ENCODE assay signal across 8 mouse cellular contexts in the genomic region with DNA sequence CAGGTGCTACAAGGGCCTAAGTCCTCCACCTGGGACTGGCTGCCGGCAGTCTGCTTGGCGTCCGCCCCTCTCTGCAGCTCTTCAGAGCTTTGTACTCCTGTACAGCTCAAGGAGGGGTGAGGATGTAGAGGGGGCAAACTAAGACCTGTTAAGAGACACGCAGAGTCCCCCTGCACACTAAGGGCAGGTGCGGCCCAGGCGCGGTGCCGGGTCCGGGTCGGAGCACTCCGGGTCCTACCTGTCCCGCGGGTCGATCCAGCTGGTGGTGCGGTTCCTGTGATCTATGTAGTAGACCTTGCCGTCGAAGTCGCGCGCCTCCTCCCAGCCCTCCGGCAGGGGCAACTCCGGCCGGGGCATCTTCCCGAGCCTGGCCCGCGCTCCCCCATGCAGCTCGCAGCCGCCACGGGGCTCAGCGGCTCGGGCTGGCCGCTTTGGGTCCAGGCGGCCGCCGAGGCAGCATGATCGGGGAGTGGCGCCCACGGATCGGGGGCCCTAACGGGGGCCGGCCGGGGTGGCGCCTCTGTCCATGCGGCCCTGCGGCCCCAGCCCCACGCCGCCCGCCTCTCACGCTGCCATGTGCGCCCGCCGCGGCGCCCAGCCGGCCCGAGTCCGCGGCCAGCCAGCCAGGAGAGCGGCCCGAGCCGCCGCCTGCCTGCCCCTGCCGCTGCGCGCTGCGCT. TPM values are rescaled to one million over a fixed set of nuclear protein-coding genes. Genes with fewer than 3 reads are reported as not detected.
DNase-seq lines count a peak whose midpoint lies in the region; ATAC-seq and TF ChIP-seq lines count a peak whose summit lies in the region.
"Had no signal": no experiment of that assay in that cellular context is flagged by ENCODE, and none has a peak within 500 bp of the region (broad histone marks: within the 10 kb centered on the region; RNA-seq: fewer than 3 reads in every experiment).

No protein-coding gene starts in this region.

- DNase-seq in left cerebral cortex, adult 2 months (ENCODE audit: extremely low spot score in 1 of 2, low spot score in 2 of 2) = peak; percentile 31 to 32
- DNase-seq in left cerebral cortex, adult 11 months (ENCODE audit: low spot score) = no peak
- peak; percentile 34 for DNase-seq in forebrain, postnatal 0 days
- peak; percentile 62 to 68 for DNase-seq in kidney, postnatal 36 days
- peak; percentile 59 for DNase-seq in neural tube, embryonic 11.5 days (ENCODE audit: low spot score)
- no peak for DNase-seq in right cerebral cortex, postnatal 14 days

- H3K27me3 ChIP-seq in forebrain, postnatal 0 days (ENCODE audit: insufficient read depth, low read length) = no peaks in the 10 kb centered on the region
- H3K27me3 ChIP-seq in neural tube, embryonic 11.5 days (ENCODE audit: control insufficient read depth, insufficient read depth, low read length) = 0 out of 2 replicates have a peak, but pooled peaks cover 4% of the 10 kb centered on the region

- intact Hi-C loops in left cerebral cortex, adult 2 months (cut with DNase I) = loop anchor here (5.0 kb wide), 2 partner anchors 48 to 123 kb away; no protein-coding TSS in a partner anchor

- TF ChIP-seq CTCF in left cerebral cortex, adult 2 months (IDR thresholded peaks at IDR 0.05) = no peak
- TF ChIP-seq CTCF in forebrain, postnatal 0 days (IDR thresholded peaks at IDR 0.05; ENCODE audit: low read depth) = no peak

- H3K4me1 ChIP-seq in brown adipose tissue, adult 24 weeks (ENCODE audit: control insufficient read depth, insufficient read depth, insufficient read length, low read length) = no peaks in the 10 kb centered on the region
- peaks cover 24% of the 10 kb centered on the region for H3K4me1 ChIP-seq in forebrain, postnatal 0 days (ENCODE audit: insufficient read depth)
- H3K4me1 ChIP-seq in neural tube, embryonic 11.5 days (ENCODE audit: control insufficient read depth, insufficient read depth, low read length) = 0 out of 2 replicates have a peak, but pooled peaks cover 6% of the 10 kb centered on the region

- peak overlapping the region; percentile 79 for H3K4me2 ChIP-seq in forebrain, postnatal 0 days (ENCODE audit: low read depth)
- H3K4me2 ChIP-seq in neural tube, embryonic 11.5 days (ENCODE audit: low read depth) = peak overlapping the region; percentile 93

- peak overlapping the region; percentile 67 for H3K9ac ChIP-seq in forebrain, postnatal 0 days
- H3K9ac ChIP-seq in neural tube, embryonic 11.5 days (ENCODE audit: low read length) = peak overlapping the region; percentile 81

- ATAC-seq in forebrain, postnatal 0 days = peak; percentile 51
- peak; percentile 67 for ATAC-seq in neural tube, embryonic 11.5 days (ENCODE audit: insufficient read depth, low FRiP score, low TSS enrichment)

- H3K9me3 ChIP-seq in forebrain, postnatal 0 days (ENCODE audit: low read length) = no peaks in the 10 kb centered on the region
- no peaks in the 10 kb centered on the region for H3K9me3 ChIP-seq in neural tube, embryonic 11.5 days (ENCODE audit: control insufficient read depth, low read length)

- peak overlapping the region; percentile 70 for H3K4me3 ChIP-seq in left cerebral cortex, adult 2 months
- peak overlapping the region; percentile 31 for H3K4me3 ChIP-seq in brown adipose tissue, adult 24 weeks (ENCODE audit: insufficient read depth, low read depth, low read length)
- peak overlapping the region; percentile 74 for H3K4me3 ChIP-seq in forebrain, postnatal 0 days (ENCODE audit: low read depth, low read length)
- H3K4me3 ChIP-seq in neural tube, embryonic 11.5 days (ENCODE audit: low read depth, low read length) = peak overlapping the region; percentile 83

- H3K36me3 ChIP-seq in forebrain, postnatal 0 days (ENCODE audit: insufficient read depth) = no peaks in the 10 kb centered on the region
- no peaks in the 10 kb centered on the region for H3K36me3 ChIP-seq in neural tube, embryonic 11.5 days (ENCODE audit: control insufficient read depth, insufficient read depth, low read length)

- WGBS in forebrain, postnatal 0 days = 2% methylated on average over 37 of the region's 66 CpGs
- WGBS in neural tube, embryonic 11.5 days = under 1% methylated on average over 43 of the region's 66 CpGs

- peak overlapping the region; percentile 85 for H3K27ac ChIP-seq in left cerebral cortex, adult 2 months
- no peak overlapping the region for H3K27ac ChIP-seq in brown adipose tissue, adult 24 weeks (replicated peaks; ENCODE audit: low read depth, low read length)
- peak overlapping the region; percentile 81 for H3K27ac ChIP-seq in forebrain, postnatal 0 days (ENCODE audit: low read depth, low read length)
- 0 out of 2 replicates have a peak overlapping the region, but pooled peaks have one; percentile 27 for H3K27ac ChIP-seq in neural tube, embryonic 11.5 days (ENCODE audit: low read depth, low read length)
- H3K27ac ChIP-seq: macrophage had no signal

RNA-seq across cellular contexts. Expression of a gene that starts 0.5 kb away (rescaled TPM):
- total RNA-seq in left cerebral cortex, adult 2 months (2021) = 100 to 1,000 TPM; 121 to 137 TPM
- not detected in 2 replicates for polyA plus RNA-seq in brown adipose tissue, adult 24 weeks (2012; ENCODE audit: insufficient read depth, insufficient read length, missing spikeins)
- 21.1 and 21.2 TPM in 2 replicates for total RNA-seq in forebrain, postnatal 0 days (2014; rRNA removed)
- 13.2 and 13.8 TPM in 2 replicates for polyA plus RNA-seq in forebrain, postnatal 0 days (2015; fragmentation: Nextera tagmentation; extraction: Ambion mirVana)
- 6.5 and 7.1 TPM in 2 replicates for polyA plus RNA-seq in neural tube, embryonic 11.5 days (2014; fragmentation: Nextera tagmentation; extraction: Ambion mirVana)

Comparison
In these comparisons a context has a peak if more than half of its experiments do, and no peak if none do; other contexts are left out.
1. DNase-seq: peak in left cerebral cortex, adult 2 months (2 of 2), forebrain, postnatal 0 days (single experiment), kidney, postnatal 36 days (2 of 2) and neural tube, embryonic 11.5 days (single experiment); none in left cerebral cortex, adult 11 months (single experiment) and right cerebral cortex, postnatal 14 days (single experiment).
2. H3K4me3 ChIP-seq: peak in every context shown above with its lines; median percentile 83 in neural tube, embryonic 11.5 days; 74 in forebrain, postnatal 0 days; 70 in left cerebral cortex, adult 2 months; 31 in brown adipose tissue, adult 24 weeks.